Mouse (Mus musculus) lung, adult 18-20 months (tissue): ENCODE data around the gene Cbfa2t2.
A peak's percentile ranks its signal among the peaks of the same experiment; 100 is the strongest.

ENCODE experiments used
- DNase-seq, 2 experiments: peaks; one replicate each; pipeline ENCODE4 v3.0.0; 2022; ENCODE audit warnings: mixed read lengths in 2 of 2

Cbfa2t2 gene

DNA sequence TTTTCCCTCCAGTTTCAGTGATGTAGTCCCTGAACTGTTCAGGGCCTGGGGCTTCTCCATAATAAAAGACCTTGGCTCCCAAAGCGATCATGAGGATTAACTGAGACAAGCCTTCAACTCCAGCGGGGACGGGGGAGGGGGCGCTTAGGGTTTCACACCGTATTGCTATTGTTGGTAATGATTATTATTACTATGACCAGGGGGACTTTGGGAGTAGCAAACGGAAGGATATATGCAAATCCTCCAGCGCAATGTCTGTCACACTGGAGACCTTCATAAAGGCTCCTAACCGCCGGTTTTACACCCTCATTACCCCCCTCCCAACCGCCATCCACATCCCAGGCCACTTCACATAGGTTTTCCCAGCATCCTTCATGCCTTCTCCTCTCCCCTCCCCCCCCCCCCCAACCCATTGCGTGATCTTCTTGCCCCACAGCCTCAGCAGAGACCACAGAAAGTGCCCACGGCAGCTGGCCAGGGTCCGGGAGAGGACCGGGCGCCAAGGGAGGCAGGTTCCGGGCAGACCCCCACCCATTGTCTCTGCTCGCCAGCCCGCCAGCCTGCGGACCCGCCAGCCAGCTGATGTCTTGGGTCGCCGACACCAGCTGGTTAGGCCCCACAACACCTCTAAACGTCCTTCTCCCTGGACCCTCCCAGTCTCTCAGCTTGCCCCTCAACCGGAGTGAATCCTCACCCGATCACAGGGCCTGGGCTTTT, 9.9 kb upstream of the Cbfa2t2 start:
- no peak for DNase-seq

DNA sequence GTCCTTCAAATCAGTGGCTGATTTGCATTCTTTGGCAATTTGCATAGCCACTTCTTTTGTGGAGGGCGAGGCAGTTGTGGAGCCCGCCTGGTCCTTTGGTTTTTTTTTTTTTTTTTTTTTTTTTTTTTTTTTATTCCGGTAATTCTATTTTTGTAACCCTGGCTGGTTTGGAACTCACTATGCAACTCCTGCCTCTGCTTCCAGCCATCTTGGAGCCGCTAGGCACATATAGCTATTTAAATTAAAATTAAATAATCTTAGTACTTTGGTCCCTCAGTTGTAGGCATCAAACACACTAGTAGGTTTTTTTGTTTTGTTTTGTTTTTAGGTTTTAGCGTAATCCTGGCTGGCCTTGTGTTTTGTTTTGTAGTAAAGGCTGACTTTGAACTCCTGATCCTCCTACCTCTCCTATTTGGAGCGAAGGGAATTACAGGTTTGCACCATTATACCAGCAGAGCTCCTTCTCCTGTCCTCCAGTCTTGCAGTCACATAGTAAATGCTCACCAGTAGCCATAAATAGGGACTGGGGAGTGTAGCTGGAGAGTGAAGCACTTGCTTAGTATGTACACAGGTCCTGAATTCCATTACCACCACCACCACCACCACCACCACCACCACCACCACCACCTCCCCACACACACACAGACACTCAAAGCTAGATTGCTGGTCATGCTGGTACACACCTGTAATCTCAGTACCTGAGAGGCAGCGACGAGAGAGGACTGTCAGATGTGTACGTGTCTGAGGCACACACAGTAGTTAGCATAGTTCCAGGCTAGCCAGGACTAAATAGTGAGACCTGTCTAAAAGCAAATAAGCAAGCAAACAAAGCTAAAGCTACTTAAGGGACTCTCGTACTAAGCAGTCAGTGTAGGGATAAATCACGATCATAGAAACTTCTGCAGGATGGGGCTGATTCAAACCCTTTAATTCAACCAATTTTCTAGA, 9.1 kb upstream of the Cbfa2t2 start:
- peak in 1 of 2 experiments; percentile 5 for DNase-seq

DNA sequence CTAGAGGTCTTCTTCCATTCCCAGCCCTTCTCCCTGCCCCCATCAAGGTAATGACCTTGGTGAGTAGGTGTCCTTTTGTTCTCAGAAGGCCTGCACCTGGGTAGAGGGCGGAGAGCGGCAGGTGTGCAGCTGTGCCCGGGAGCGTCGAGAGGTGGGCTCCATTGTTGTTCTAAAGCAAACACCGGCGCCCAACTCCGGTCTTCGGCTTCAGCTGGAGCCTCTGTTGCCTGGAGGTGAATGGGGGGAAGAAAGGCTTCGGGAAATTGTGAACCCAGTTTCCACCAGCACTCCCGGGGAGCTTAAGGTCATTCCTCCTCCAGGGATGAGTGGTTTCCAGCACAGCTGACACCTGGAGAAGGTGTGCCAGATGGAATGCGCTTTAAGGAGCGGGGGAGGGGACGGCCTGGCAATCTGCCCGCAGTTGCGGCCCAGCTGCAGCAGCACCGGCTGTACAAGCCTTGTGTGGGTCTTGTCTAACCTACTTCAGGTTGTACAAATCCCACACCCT, 8.4 kb upstream of the Cbfa2t2 start:
- DNase-seq: peak; percentile 82 to 89

DNA sequence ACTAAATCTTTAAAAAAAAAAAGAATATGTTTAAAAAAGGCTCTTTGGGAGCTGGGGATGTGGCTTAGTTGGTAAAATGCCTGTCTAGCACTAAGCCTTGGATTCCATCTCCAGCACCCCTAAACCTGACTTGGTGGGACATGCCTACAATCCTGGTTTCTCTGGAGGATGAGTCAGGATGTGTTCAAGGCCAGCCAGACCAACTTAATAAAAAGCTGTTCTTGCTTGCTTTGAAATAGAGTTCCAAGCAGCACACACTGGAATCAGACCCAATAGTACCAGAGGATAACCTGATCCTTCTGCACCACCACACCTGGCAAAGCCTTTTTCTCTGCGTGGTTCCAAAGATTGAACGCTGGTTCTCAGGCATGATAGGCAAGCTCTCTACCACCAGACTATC, 5.7 kb upstream of the Cbfa2t2 start:
- DNase-seq: no peak

DNA sequence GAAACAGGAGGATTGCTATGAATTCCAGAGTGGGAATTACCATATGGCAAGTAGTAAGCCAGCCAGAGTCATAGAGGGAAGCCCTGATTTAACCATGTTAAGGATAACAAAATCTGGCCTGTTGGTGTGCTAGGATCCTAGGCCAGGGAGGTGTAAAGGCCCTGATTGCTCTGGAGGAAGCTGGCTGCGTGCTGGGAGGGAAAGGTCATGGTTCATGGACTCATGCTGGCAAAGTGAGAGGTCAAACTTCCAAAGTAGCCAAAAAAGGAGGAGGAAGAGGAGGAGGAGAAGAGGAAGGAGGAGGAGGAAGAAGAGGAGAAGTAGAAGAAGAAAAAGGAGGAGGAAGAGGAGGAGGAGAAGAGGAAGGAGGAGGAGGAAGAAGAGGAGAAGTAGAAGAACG, 3.6 kb upstream of the Cbfa2t2 start:
- DNase-seq: no peak

DNA sequence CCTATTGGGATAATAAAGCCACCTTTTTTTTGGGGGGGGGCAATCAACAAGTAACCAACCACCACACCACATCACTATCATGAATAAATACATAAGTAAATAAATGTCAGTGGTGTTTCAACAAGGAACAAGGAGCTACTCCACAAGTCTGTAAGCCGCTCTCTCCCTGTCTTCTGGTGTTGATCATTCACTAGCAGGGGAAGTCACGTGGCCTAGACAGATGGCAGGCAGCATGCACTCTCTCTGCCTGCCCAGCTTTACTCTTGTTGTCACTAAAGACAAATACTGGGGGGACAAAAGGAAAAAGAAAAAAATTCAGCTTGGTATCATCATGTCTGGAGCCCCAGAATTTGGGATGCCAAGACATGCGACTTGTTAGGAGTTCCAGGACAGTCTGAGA, 2.9 kb upstream of the Cbfa2t2 start:
- peak in 1 of 2 experiments; percentile 13 for DNase-seq

DNA sequence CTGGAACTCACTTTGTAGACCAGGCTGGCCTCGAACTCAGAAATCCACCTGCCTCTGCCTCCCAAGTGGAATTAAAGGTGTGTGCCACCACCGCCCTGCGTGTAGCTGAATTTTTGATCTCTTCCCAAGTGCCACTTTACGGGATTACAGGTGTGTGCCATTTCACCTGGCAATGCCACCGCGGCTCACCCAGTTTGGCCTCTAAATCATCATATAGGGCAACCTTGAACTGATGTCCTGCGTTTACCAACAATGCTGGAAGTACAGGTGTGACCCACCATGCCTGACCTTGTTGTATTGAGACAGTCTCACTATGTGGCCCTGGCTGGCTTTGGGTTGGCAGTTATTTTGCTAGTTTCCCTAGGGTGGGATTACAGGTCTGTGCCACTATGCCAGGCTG, 1.6 kb upstream of the Cbfa2t2 start:
- no peak for DNase-seq

DNA sequence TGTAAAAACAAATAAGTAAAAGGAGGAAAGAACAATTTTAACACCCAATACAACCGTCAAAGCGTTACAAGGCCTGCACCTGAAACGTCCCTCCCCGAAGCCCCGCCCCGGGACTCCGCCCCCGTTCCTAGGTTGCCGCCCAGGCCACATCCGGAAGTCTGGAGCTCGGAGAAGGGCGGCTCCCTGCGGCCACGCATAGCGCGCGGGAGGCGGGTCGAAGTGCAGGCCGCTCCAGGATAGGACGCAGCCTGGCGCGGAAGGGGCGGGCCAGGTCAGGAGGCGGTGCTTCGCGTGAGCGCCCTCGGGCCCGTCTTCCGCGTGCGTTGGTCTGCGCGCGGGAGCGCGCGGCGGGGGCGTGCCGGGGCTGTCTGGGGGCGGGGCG, 214 bp upstream of the Cbfa2t2 start:
- DNase-seq: peak; percentile 98 to 99

DNA sequence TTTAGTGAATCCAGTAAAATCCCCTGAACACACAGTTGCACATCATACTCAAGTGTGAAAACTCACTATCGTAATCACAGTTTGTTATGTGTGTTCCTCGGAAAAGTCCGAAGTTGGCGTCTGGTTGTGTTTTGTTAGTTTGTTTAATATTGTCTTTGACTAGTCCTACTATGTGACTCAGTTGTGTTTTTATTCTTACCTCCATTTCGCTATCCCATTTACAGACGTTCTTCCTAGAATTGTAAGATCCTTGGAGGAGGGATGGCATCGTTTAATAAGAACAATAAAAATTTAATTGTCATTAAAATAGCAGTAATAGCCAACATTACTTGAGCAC, 878 bp downstream of the Cbfa2t2 start:
- DNase-seq: no peak

DNA sequence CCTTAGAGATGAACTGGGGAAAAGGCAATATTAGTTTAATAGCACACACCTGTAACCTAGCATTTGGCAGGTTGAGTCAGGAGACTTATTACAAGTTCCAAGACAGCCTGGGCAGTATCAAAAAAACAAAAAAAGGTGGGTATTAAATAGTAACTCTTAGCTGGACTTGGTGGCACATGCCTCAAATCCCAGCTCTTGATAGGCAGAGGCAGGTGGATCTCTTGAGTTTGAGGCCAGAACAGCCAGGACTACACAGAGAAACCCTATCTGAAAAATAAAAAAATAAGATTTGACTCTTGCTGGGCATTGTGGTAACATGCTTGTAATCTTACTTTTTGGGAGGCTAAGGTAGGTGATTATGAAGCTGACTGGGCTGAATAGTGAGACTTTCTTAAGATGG, 4.2 kb downstream of the Cbfa2t2 start:
- no peak for DNase-seq

DNA sequence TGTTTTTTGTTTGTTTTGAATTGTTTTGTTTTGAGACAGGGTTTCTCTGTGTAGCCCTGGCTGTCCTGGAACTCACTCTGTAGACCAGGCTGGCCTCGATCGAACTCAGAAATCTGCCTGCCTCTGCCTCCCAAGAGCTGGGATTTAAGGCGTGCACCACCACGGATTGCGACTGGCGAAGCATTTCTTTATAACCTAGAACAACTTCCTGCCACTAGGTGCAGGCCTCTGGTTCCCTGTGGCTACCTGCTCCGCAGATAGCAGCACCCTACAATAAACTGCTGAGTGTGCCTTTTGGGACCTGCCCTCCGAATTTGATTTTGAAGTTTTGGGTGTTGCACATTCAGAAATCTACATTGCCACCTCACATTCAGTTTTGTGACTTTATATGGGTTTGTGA, 11.5 kb downstream of the Cbfa2t2 start:
- DNase-seq: no peak

DNA sequence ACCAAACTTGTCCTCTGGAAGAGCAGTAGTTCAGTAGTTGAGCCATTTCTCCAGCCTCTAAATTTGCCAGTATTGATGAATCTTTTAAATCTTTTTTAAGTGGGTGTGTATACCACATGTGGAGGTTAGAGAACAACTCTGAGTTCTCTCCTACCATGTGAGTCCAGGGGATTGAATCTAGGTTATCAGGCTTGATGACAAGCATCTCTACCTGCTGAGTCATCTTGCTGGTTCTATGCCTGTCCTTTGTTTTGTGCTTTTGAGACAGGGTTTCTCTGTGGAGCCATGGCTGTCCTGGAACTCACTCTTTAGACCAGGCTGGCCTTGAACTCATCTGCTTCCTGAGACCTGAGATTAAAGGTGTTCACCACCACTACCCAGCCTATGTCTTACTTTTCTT, 12.4 kb downstream of the Cbfa2t2 start:
- DNase-seq: no peak

DNA sequence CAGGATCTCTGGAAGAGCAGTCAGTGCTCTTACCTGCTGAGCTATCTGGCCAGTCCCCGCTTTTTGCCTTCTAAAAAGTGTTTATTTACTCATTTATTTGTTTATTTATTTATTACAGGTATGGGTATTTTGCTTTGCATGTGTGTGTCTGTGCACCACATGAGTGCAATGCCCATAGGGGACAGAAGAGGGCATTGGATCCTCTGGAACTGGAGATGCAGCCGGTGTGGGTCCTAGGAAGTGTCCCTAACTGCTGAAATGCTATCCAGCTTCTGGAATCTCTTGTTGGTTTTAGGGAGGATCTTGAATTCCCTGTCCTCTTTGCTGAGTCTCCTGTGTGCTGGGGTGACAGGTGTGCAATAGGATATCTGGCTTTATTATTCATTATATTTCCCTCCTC, 16.7 kb downstream of the Cbfa2t2 start:
- no peak for DNase-seq

DNA sequence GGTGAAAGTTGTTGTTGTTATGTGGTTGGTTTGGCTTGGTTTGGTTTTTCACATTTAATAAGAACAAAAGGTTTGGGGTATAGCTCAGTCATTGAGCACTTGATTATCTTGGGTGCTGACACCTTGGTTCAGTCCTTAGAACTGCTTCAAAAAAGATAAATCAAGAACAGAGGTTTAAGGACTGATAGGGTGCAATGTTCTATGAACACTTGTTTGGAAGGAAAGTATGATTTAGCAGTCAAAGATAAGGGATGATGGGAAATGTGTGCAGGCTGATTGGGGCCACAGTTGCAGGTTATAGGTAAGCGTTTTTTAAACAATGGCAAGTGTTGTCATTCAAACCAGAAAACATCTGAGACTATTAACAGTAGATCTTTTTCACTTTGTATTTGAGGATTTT, 17.8 kb downstream of the Cbfa2t2 start:
- DNase-seq: no peak

DNA sequence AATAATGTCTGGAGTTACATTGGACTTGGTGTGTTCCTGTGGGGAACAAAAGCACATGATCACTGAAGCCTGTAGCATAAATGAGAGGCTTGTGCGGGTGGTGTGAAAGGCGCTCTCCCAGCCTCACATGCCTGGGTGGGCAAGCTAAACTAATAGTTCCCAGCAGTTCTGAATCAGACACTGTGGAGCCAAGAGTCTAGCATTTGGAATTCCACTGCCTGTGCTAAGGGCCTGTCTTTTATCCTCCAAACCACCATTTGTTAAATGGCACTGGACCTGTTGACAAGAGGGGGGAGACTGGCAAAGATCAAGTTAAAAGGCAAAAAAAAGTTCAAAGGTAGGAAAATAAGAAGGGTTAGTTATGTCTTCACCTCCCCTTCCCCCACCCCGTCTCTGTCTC, 18.3 kb downstream of the Cbfa2t2 start:
- no peak for DNase-seq

DNA sequence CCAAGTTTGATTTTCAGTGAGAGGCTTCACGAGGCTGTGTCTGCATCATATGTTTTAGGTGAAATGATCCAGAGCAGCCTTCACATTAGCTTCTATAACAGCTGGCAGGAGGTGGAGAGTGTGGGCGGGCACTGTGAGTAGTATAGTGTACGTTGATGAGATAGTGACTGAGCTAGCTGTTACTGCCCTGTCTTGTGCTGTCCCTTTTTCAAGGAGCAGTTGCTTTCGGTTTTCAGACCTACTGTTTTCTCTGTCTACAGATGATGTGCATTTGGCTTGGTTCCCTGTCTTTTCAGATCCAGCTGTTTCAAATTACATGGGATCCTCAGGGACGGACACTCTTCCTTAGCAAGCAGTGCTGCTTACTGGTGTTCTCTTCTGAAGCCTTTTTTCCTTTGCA, 19.5 kb downstream of the Cbfa2t2 start:
- DNase-seq: no peak

DNA sequence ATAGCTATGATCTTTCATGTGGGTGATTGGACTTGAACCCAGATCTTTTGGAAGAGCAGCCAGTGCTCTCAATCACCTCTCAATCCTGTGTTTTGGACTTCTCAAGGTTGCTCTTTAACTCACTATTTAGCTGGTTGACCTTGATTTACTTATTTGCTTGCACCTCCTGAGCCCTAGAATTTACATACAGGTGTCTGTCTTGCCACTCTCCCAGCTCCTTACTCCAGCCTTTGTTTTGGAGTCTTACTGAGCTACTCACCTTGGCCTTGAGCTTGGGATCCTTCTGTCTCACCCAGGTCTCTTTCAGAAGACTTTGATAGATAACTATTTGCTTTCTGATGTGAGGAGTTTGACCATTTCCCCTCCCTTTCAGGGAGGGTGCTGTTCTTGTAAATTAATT, 20.3 kb downstream of the Cbfa2t2 start:
- DNase-seq: no peak

DNA sequence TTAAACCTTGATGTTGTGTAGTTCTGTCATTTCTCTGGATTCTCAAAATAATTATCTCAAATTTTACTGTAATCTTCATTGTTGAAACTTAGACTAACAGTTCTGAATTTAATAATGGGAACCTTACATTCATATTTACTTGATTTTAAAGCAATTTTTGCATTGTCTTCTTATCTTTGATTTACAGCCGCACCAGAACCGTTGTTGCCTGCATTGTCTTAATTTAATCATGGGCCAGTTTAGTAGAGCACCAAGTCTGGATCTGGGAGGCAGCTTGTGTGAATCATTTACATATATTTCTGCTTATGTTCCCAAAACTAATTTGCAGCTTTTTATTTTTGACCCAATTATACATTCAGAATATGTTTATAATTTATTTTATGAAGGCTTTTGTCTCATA, 23.0 kb downstream of the Cbfa2t2 start:
- no peak for DNase-seq

DNA sequence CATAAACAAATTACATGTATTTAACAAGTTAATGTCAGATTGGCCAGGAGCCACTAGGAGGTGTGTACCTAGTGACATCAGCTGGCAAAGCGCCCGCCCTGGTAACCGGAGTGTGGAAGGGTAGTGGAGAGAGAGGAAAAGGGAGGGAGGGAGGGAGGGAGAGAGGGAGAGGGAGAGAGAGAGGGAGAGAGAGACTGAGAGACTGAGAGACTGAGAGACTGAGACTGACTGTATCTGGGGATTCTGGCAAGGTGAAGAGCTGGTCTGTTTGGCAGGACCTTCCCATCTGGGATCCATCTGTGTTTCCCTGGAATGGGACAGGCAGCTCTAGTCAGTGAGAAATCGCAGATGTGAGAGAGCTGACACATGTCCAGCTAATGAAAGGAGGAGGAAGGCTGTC, 23.6 kb downstream of the Cbfa2t2 start:
- peak; percentile 53 to 68 for DNase-seq

DNA sequence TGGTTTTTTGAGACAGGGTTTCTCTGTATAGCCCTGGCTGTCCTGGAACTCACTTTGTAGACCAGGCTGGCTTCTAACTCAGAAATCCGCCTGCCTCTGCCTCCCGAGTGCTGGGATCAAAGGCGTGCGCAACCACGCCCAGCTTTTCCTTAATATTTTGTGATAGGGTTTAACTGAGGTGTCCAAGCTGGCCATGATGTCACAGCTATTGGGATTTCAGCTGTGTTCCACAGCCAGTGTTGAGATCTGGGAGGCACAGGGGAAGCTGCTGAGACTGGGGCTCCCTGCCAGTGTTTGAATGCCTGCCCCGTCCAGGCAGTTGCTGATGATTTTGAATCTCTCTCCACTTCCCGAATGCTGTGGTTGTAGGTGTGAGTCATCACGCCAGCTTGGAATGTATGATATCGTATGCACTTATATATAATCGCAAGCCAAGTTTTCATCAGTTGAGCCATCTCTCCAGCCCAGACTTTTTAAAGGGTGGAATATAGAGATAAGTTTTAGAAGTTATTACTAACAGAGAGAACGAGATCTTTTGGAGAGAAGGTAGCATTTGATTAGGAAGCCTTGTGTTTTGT, 27.4 kb downstream of the Cbfa2t2 start:
- DNase-seq: no peak

DNA sequence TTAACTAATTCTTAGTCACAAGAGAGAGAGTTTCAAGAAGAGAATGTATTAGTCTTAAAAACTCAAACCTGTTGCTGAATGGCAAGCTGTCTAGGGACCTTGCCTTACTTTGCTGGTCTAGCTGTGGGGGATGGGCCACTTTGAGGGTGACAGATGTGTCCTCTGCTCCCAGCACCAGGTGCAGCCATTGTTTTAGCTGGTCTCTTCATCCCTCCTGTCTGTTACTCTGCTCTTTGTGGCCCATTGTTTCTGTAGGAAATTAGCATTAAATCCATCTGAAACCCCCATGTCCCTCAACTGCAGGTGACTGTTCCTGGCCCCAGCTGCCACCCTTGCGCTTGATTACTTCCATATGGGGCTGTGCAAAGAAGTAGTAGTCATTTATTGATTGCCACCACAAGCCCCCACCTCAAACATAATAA, 29.6 kb downstream of the Cbfa2t2 start:
- DNase-seq: no peak

DNA sequence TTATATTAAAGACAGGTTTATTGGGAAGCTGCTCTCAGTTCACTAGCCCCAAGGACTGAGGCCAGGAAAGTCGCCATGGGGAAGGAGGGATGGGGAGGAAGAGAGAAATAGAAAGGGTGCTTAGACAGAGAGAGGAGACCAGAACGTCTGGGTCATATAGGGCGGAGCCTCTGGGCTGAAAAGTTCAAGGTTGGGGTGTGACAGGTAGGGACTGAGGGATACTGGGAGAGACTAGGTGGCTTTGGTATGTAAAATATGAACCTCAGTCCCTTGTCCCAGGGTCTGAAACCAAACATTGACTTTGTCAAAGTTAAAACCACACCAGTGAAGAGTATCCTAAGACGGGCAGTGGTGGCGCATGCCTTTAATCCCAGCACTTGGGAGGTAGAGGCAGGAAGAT, 30.9 kb downstream of the Cbfa2t2 start:
- no peak for DNase-seq

DNA sequence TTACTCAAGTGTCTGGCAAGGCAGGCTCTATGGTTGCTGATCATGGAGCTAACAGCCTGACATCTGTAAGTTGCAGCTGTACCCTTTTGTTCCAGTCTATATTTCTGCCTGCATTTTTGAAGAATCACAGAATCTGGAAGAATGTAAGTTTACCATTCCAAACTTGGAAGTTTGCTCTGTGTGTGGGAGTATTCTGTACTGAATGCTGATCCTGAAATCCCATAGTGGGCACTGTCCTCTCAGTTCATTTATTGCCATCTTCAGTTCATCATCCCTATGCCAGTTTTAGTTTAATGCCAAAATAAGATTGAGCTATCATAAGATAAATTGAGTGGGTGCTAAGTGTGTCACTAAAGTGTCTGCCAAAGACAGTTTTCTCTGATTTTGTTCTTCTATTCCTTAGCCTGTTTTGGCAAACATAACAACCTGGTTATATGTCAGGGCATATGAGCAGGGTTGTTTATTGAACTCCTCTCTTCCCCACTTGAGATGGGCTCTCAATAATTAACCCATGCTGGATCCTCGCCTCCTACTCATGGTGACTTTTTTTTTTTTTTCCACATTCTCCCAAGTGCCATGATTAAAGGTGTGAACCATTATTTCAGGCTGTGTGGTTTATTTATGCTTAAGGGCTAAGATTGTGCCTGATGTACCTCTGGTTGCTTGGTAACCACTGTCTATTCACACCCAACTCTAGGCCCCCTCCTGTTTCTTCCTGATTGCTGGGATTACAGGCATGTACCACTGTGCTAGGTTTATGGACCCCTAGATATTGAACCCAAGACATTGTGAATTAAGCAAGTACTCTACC, 38.2 kb downstream of the Cbfa2t2 start:
- DNase-seq: no peak
